Mouse (Mus musculus): ENCODE data around the gene Atad3a. TPM values are rescaled to one million over a fixed set of nuclear protein-coding genes. Genes with fewer than 3 reads are reported as not detected.
"Not testable (repeated sequence)": the region's sequence is repeated elsewhere in the genome, so short reads cannot be mapped to it uniquely, and the experiment has no call there.

The Atad3a gene
- polyA plus RNA-seq, 1 experiment from 2014 or later: 84.7 TPM

DNA sequence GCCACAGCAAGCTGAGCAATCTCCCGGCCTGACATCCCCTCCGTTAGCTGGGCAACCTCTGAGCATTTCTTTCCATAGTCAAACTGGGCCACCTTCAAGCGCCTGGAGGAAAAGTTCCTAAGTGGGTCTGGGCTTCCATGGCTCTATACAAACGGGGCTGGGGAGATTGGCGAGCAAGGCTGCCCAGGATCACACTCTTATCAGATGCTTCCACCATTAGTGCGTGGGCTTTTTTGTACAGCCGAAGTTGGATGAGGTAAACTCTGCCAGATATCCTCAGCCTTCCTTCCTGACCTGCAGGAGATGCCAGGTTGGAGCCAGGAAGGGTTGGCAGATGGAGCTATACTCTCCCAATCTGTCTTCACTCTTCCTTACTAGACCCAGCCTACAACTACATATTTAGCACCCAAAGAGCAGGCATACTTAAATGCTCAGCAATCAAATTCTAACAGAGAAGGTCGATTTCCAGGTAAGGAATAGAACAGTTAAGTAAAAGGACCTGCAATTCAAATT lies 14.8 kb downstream of the Atad3a start:
- Histone ChIP-seq H3K4me1 (no peaks in the 10 kb centered on the region), H3K4me3 (no peak overlapping the region), H3K27ac (no peak overlapping the region), H3K9ac (no peak overlapping the region), H3K9me3 (replicated peaks) (no peaks in the 10 kb centered on the region), H3K4me2 (replicated peaks) (no peak overlapping the region), H3K36me3 (peaks cover 93% of the 10 kb centered on the region), H3K27me3 (no peaks in the 10 kb centered on the region)
- ATAC-seq (ENCODE audit: low FRiP score): no peak
- 88% methylated on average over 8 of the region's 8 CpGs for WGBS

DNA sequence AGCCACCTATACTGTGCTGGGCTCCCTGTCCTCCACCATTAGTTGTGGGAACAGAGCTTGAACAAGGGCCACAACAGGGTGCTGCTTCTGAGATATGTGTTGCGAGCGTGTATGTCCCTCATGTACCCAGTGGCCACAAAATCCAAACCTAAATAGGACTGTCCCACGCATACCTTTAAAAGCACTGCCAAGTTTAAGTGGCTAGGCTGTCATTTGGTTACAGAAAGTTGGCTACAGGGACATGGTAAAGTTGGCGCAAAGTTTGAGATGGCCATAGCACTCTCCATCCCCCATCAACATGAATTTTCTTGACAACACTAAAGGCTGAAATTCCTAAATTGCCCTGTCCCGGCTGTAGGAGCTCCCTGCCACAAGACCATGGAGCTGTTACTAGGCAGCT lies 15.8 kb downstream of the Atad3a start:
- 91% methylated on average over 5 of the region's 5 CpGs for WGBS
- Histone ChIP-seq H3K4me2 (replicated peaks) (no peak overlapping the region), H3K27me3 (no peaks in the 10 kb centered on the region), H3K9me3 (replicated peaks) (no peaks in the 10 kb centered on the region), H3K9ac (no peak overlapping the region), H3K4me1 (no peaks in the 10 kb centered on the region), H3K27ac (no peak overlapping the region), H3K36me3 (peaks cover 92% of the 10 kb centered on the region), H3K4me3 (no peak overlapping the region)
- no peak for ATAC-seq (ENCODE audit: low FRiP score)

DNA sequence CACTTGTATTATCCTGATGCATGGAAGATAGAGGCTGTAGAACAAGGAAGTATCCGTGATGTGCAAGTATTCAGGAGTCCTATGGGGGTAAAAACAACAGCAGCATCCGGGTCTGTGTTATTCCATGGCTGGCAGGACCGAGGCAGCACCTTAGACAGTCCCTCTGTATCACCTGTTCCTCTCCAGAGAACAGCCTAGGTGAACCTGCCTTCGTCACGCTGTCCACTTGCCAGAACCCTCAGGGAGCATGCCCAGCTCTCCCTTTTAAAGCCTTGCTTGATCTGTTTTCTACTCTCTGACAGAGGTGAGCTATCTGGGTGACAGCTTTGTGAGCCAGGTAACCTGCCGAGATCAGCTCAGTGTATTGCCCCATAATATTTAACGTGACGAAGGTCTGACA lies 16.4 kb downstream of the Atad3a start:
- WGBS: 94% methylated on average over 8 of the region's 8 CpGs
- Histone ChIP-seq H3K36me3 (peaks cover 92% of the 10 kb centered on the region), H3K27ac (no peak overlapping the region), H3K9me3 (replicated peaks) (no peaks in the 10 kb centered on the region), H3K4me3 (no peak overlapping the region), H3K27me3 (no peaks in the 10 kb centered on the region), H3K4me1 (no peaks in the 10 kb centered on the region), H3K4me2 (replicated peaks) (no peak overlapping the region), H3K9ac (no peak overlapping the region)
- ATAC-seq (ENCODE audit: low FRiP score): no peak

DNA sequence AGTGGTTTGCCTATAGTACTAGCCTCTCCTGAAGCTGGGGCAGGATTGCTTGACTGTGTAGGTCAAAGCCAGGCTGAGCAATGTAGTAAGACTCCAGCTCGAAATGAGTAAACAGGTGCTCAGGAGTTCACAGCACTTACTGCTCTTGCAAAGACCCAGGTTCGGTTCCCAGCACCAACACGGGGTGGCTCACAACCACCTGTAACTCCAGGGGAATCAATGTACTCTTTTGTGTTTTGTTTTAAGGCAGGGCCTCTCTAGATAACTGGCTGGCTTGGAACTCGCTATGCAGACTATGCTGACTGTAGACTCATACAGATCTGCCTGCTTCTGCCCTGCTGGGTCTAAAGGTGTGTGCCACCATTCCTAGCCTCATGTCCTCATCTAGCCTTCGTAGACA lies 18.2 kb downstream of the Atad3a start:
- H3K9ac ChIP-seq: no peak overlapping the region
- no peaks in the 10 kb centered on the region for H3K27me3 ChIP-seq
- ATAC-seq (ENCODE audit: low FRiP score): no peak
- no peaks in the 10 kb centered on the region for H3K9me3 ChIP-seq (replicated peaks)
- no peaks in the 10 kb centered on the region for H3K4me1 ChIP-seq
- no peak overlapping the region for H3K4me3 ChIP-seq
- H3K36me3 ChIP-seq: peaks cover 79% of the 10 kb centered on the region
- WGBS: 94% methylated on average over 5 of the region's 5 CpGs
- no peak overlapping the region for H3K27ac ChIP-seq
- no peak overlapping the region for H3K4me2 ChIP-seq (replicated peaks)

DNA sequence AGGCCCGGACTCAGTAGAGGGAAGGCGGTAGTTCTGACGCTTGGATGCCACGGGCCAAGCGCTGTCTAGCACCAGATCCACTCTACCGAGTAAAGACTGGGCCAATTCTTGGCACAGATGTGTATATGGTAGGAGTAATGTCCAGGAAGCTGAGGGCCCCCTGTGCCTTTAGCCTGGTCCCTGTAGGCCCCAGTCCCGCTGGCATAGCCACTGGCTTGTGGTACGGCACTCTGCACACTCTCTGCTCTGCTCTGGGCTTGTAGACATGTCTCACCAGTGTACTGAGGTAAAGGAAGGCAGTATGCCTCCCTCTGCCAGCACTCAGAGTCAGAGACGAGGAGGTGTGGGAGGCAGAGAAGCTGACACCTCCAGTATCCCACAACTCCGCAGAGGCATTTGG lies 20.2 kb downstream of the Atad3a start:
- H3K4me1 ChIP-seq: peaks cover 17% of the 10 kb centered on the region

GRCm38 (mm10) chr4:155739741-155740636 lies 20.9 kb downstream of the Atad3a start:
- Histone ChIP-seq H3K4me2 (replicated peaks) (no peak overlapping the region), H3K9me3 (replicated peaks) (no peaks in the 10 kb centered on the region), H3K9ac (no peak overlapping the region), H3K4me1 (peaks cover 21% of the 10 kb centered on the region), H3K4me3 (no peak overlapping the region), H3K27ac (no peak overlapping the region), H3K27me3 (no peaks in the 10 kb centered on the region), H3K36me3 (peaks cover 66% of the 10 kb centered on the region)
- 82% methylated on average over 37 of the region's 37 CpGs for WGBS
- no peak for ATAC-seq (ENCODE audit: low FRiP score)

More for the DNA sequence above, 20.2 kb downstream of the Atad3a start:
- not testable (repeated sequence) for H3K4me3 ChIP-seq; ATAC-seq (ENCODE audit: low FRiP score); H3K27ac ChIP-seq; H3K9me3 ChIP-seq (replicated peaks); H3K27me3 ChIP-seq; H3K4me2 ChIP-seq (replicated peaks); H3K9ac ChIP-seq
- peaks cover 72% of the 10 kb centered on the region for H3K36me3 ChIP-seq
- WGBS: 88% methylated on average over 10 of the region's 10 CpGs

DNA sequence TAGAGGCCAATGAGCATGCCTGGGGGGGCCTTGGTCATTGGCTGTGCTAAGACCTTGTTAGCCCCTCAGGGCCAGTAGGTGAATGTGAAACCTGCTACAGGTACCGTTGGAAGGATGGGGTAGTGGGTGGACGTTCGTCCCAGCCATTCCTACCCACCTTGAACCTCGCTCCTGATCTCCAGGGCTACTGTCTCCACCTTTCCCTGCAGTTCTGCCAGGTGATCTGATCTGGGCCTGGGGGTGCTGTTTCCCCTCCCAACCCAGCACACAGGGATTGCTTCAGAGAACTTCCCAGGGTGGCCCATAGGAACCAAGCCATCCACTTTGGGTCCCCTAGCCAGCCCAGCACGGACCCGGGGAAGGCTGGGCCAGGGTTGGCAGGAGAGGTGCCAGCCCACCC lies 21.7 kb downstream of the Atad3a start:
- H3K9me3 ChIP-seq (replicated peaks): no peaks in the 10 kb centered on the region
- H3K4me1 ChIP-seq: peaks cover 24% of the 10 kb centered on the region
- 82% methylated on average over 6 of the region's 6 CpGs for WGBS
- no peak for ATAC-seq (ENCODE audit: low FRiP score)
- no peak overlapping the region for H3K4me3 ChIP-seq
- H3K27me3 ChIP-seq: no peaks in the 10 kb centered on the region
- H3K27ac ChIP-seq: no peak overlapping the region
- H3K9ac ChIP-seq: no peak overlapping the region
- peaks cover 58% of the 10 kb centered on the region for H3K36me3 ChIP-seq
- H3K4me2 ChIP-seq (replicated peaks): no peak overlapping the region

DNA sequence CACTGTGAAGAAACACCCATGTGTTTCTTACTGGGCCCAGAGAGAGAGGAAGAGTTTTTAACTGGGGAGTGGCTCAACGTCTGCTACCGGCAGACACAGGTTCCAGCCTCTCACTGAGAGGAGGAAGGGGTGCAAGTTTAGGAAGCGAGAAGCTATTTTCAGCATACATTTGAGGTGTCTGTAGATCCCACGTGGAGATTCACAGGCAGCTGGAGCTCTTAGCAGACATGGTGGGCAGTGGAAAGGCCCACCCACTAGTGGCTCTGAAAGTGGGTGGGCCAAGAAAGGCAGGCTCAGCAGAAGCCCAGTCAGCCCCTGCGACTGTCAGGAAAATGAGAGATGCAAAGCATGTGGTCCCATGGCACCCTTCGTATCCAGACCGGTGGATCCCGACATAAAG lies 22.6 kb downstream of the Atad3a start:
- Histone ChIP-seq H3K4me3 (no peak overlapping the region), H3K36me3 (peaks cover 49% of the 10 kb centered on the region), H3K9ac (no peak overlapping the region), H3K4me1 (peaks cover 32% of the 10 kb centered on the region), H3K27ac (no peak overlapping the region), H3K9me3 (replicated peaks) (no peaks in the 10 kb centered on the region), H3K27me3 (no peaks in the 10 kb centered on the region), H3K4me2 (replicated peaks) (no peak overlapping the region)
- WGBS: 67% methylated on average over 8 of the region's 8 CpGs
- no peak for ATAC-seq (ENCODE audit: low FRiP score)

DNA sequence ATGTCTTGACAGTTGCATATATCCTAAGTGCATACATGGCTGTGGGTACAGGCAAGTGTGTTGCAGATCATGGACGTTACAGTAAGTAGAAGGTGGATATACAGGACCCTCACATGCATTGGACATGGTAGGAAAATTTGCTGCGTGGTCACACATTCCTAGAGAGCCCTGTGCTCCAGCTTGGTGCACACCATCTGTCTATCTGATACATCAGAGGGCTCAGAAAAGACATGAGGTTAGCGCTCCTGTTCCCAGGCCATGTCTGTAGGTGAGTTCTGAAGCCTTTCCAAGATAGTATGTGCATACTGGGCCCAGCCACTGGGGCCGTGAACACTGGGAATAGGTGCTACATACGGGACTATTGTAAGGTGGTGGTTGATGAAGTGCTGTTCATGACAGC lies 24.5 kb downstream of the Atad3a start:
- H3K4me3 ChIP-seq: 0 out of 2 replicates have a peak overlapping the region, but pooled peaks have one; percentile 73
- H3K4me1 ChIP-seq: peaks cover 34% of the 10 kb centered on the region
- peaks cover 37% of the 10 kb centered on the region for H3K36me3 ChIP-seq
- peak overlapping the region; percentile 74 for H3K4me2 ChIP-seq (replicated peaks)
- WGBS: 91% methylated on average over 5 of the region's 5 CpGs
- ATAC-seq (ENCODE audit: low FRiP score): no peak
- H3K9ac ChIP-seq: no peak overlapping the region
- H3K9me3 ChIP-seq (replicated peaks): no peaks in the 10 kb centered on the region
- H3K27me3 ChIP-seq: no peaks in the 10 kb centered on the region
- H3K27ac ChIP-seq: no peak overlapping the region

- Histone ChIP-seq H3K4me1 (peaks cover 34% of the 10 kb centered on the region), H3K9me3 (replicated peaks) (no peaks in the 10 kb centered on the region), H3K4me3 (peak overlapping the region; percentile 73), H3K27ac (peak overlapping the region; percentile 96; the same call in 1 of the 2 replicates), H3K4me2 (replicated peaks) (peak overlapping the region; percentile 74), H3K9ac (peak overlapping the region; percentile 93), H3K27me3 (no peaks in the 10 kb centered on the region), H3K36me3 (peaks cover 31% of the 10 kb centered on the region)
- no peak for ATAC-seq (ENCODE audit: low FRiP score)
- 69% methylated on average over 5 of the region's 5 CpGs for WGBS
Measured at GRCm38 (mm10) chr4:155735788-155736187, 25.1 kb downstream of the Atad3a start.

DNA sequence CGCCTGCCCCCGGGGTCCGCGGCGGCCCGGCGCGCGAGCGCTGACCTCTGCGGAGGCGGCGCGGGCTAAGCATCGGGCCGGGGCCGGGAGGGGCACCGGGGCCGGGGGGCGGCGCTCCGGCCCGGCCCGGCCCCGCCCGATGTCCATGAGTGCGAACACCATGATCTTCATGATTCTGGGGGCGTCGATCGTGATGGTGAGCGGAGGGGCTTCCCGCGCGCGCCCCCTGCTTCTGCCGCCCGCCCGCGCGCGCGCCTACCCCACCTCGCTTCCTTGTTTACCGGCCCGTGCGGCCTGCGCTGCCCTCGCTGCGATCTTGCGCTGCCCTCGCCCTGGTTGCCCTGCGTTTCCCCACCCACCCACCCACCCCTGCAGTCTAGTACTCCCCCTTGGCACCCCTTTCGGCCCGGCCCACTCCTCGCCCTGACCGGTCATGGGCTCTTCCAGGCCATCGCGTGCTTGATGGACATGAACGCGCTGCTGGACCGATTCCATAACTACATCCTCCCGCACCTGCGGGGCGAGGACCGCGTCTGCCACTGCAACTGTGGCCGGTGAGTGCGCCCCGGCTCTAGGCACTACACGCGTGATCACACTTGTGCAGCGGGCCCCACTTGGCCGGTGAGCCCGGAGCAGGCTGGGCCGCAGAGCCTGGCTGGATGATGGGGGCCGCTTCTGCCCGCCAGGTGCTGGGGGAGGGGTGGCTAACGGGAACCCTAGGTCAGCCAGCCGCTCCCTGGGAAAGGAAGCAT lies 25.8 kb downstream of the Atad3a start:
- Histone ChIP-seq H3K27me3 (no peaks in the 10 kb centered on the region), H3K36me3 (peaks cover 25% of the 10 kb centered on the region), H3K27ac (peak overlapping the region; percentile 96), H3K9me3 (replicated peaks) (no peaks in the 10 kb centered on the region), H3K9ac (peak overlapping the region; percentile 93), H3K4me1 (peaks cover 34% of the 10 kb centered on the region), H3K4me3 (peak overlapping the region; percentile 73), H3K4me2 (replicated peaks) (peak overlapping the region; percentile 74)
- ATAC-seq (ENCODE audit: low FRiP score): peak; percentile 71
- WGBS: under 1% methylated on average over 66 of the region's 79 CpGs

GRCm38 (mm10) chr4:155734350-155734941 lies 26.4 kb downstream of the Atad3a start, which contains the start of gene Tmem240:
Tmem240 (plus strand) TSS chr4:155734800.
- Histone ChIP-seq H3K4me1 (peaks cover 34% of the 10 kb centered on the region), H3K27ac (peak within 1 kb of the TSS; percentile 96), H3K4me3 (peak within 1 kb of the TSS; percentile 73), H3K9ac (peak within 1 kb of the TSS; percentile 93), H3K27me3 (no peaks in the 10 kb centered on the region), H3K9me3 (replicated peaks) (no peaks in the 10 kb centered on the region), H3K36me3 (peaks cover 18% of the 10 kb centered on the region), H3K4me2 (replicated peaks) (peak within 1 kb of the TSS; percentile 74)
- ATAC-seq (ENCODE audit: low FRiP score): peak; percentile 95
- WGBS: under 1% methylated on average over 23 of the region's 35 CpGs

Data from hindbrain, embryonic 12.5 days (tissue).